Mouse (Mus musculus): ENCODE measurements around the gene Gas7.

DNA sequence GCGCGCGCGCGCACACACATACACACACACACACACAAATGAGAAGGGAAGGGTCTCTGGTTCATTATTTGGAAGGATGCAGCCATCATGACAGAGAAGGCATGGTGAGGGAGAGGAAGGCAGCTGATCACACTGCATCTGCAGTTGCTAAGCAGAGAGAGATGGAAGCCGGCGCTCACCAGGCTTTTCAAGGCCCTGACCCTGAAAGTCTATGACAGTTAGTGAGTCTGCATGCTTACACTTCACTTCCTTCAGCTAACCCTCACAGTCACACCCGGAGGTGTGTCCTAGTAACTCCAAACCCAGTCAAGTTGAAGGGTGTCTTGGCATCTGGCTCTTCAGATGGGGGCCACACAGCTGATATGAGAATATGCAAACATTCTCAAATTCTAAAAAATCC lies 187.2 kb downstream of the Gas7 start:
- TF ChIP-seq CTCF (IDR thresholded peaks at IDR 0.05; ENCODE audit: low read depth, low read length), result no peak
- TF ChIP-seq POLR2A (IDR thresholded peaks at IDR 0.05; ENCODE audit: borderline replicate concordance, low read depth, low read length), result no peak
